ENCODE assay signal across 24 mouse cellular contexts in the genomic region with DNA sequence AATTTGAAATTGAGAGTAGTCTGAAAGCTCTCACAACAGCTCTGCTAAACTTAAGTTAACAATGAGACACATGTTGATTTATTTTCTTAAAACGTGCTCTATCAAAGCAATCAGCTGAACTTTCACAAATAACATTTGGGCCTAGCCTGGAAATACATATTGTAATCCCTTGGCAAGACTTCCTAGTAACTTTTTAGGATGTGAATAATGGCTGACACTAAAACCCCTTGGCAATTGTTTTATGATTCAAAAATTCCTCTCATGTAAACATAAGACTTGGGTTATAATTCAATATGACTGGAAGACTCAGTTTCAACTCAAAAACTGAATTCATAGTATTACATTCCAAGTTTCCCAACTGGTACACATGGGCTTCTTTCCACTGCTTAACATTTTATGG.
"Had no signal": no experiment of that assay in that cellular context is flagged by ENCODE, and none has a peak within 500 bp of the region (broad histone marks: within the 10 kb centered on the region; RNA-seq: fewer than 3 reads in every experiment).

No protein-coding gene starts in this region.

- H3K9ac ChIP-seq: heart, embryonic 12.5 days; hindbrain, embryonic 12.5 days; hindbrain, embryonic 14.5 days; intestine, embryonic 15.5 days; limb, embryonic 13.5 days had no signal

- H3K4me1 ChIP-seq: heart, embryonic 10.5 days; heart, embryonic 12.5 days; intestine, embryonic 15.5 days had no signal

- H3K4me3 ChIP-seq: gastrocnemius, adult 2 months; heart, embryonic 10.5 days; heart, embryonic 12.5 days; hindbrain, embryonic 10.5 days; hindbrain, embryonic 12.5 days; intestine, embryonic 15.5 days; left cerebral cortex, adult 2 months; limb, embryonic 13.5 days had no signal

- H3K36me3 ChIP-seq: heart, embryonic 10.5 days; heart, embryonic 12.5 days; hindbrain, embryonic 10.5 days; hindbrain, embryonic 12.5 days; intestine, embryonic 15.5 days; limb, embryonic 13.5 days had no signal

- H3K4me2 ChIP-seq: heart, embryonic 12.5 days; hindbrain, embryonic 12.5 days; hindbrain, embryonic 14.5 days; intestine, embryonic 15.5 days; limb, embryonic 13.5 days; liver, embryonic 11.5 days had no signal

- ATAC-seq: hindbrain, embryonic 16.5 days; inflammation-experienced regulatory T-cells, adult 6 months; intestine, embryonic 15.5 days; intestine, postnatal 0 days had no signal

- H3K27ac ChIP-seq: gastrocnemius, adult 2 months; heart, embryonic 10.5 days; hindbrain, embryonic 10.5 days; hindbrain, embryonic 12.5 days; hindbrain, embryonic 14.5 days; intestine, embryonic 15.5 days; left cerebral cortex, adult 2 months; limb, embryonic 13.5 days had no signal

- H3K9me3 ChIP-seq: heart, embryonic 10.5 days; heart, embryonic 12.5 days; hindbrain, embryonic 10.5 days; hindbrain, embryonic 12.5 days; intestine, embryonic 15.5 days; limb, embryonic 13.5 days had no signal

- H3K27me3 ChIP-seq: heart, embryonic 12.5 days; hindbrain, embryonic 12.5 days; intestine, embryonic 15.5 days; limb, embryonic 13.5 days had no signal

- DNase-seq: gastrocnemius, adult 2 months; gastrocnemius, postnatal 10 days; gastrocnemius, postnatal 25 days; heart, adult 18-20 months; heart, postnatal 10 days; heart, postnatal 4 days; kidney, adult 18-20 months; kidney, adult 8-10 months; kidney, postnatal 14 days; kidney, postnatal 36 days; layer of hippocampus, adult 9-11 months; liver had no signal
